Mouse (Mus musculus) adrenal gland, postnatal 4 days (tissue): ENCODE measurements around the gene Fam107b. TPM values are rescaled to one million over a fixed set of nuclear protein-coding genes. Genes with fewer than 3 reads are reported as not detected.
A peak's percentile ranks its signal among the peaks of the same experiment; 100 is the strongest.

Experiments
- DNase-seq, 2 experiments: peaks; one replicate each; pipeline ENCODE4 v3.0.0; 2021 to 2022; ENCODE audit warnings: low spot score in 2 of 2, mixed read lengths in 2 of 2
- total RNA-seq, 2 experiments: library from RNA; stranded (reverse); gene quantifications; 2 replicates each; pipeline ENCODE4 v1.2.3; 2021

The Fam107b gene
- total RNA-seq, 2 experiments from 2014 or later = 23.6 to 36.7 TPM

DNA sequence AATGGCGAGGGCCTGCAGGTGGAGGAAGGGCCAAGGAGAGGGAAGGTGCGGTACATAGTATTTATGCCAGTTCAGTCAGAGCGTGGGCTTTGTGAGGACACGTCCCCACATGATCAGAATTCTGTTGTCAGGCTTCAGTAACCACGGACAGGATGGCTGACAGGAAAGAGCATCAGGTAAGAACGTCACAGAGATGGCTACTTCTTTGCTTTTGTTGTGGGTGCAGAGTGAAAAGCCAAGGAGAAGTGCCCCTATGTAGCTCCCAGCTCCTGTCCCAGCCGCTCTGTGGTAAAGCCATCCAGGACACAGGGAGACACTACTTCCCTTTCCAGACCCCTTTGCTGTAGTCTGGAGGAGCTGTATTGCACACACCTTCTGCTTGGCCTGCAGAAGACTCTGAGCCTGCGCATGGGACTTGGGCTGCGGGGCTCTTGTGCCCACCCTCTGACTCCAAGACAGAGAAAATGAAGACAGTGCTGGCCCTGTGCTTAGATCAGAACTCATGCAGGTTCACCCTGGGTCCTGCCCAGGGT, 199.6 kb downstream of the Fam107b start:
- DNase-seq = no peak

DNA sequence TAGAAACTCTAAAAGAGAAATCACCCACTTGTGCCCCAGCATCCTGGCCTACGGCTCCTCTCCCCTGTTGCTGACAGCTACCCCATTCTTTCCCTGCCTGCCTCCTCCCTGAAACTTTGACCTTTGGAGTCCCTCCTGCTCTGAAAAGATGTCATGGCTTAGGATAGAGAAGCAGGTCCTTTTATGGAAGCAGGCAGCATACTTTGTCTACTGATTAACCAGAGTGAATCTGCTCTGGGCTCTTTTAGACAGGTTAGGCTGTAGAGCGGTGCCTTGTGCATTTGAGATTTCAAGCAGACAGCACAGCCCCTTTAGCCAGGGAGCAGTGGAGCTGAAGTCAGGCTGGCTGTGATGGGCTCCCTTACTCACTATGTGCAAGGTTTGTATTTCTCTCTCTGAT, 200.1 kb downstream of the Fam107b start:
- no peak for DNase-seq

DNA sequence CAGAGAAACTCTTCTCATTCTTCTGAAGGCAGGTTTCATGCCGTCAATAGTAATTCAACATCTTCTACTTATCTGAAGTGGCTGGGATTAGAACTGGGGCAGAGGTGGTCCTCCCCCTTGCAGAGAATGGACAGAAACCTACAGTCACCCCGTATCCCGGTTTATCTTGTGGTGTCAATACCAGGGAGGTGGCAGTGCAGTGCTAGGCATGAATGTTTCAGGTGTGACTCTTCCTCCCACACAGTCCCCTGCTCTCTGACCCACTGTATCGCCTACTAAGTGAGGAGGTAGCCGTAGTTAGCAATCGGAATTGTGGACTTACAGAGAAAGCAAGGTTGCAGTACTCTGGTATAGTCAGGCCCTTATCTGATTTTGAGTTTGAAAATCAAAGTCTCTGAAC, 201.2 kb downstream of the Fam107b start:
- no peak for DNase-seq

DNA sequence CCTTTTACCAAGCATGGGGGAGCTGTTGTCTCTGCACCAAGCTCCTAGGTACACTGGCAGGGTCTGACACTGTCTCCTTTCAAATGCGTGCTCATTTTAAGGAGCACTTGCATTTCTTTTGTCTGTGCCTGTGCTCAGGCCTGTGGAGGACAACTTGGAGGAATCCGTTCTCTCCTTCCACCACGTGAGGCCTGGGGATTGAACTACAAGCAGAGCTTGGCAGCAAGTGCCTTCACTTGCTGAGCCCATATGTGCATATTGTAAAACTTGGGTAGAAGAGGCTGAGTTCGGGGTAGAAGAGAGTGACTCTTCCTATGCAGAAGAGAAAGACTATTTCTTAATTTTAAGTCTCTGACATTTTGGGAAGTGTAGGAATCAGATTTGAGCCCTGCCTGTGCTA, 202.8 kb downstream of the Fam107b start:
- no peak for DNase-seq

DNA sequence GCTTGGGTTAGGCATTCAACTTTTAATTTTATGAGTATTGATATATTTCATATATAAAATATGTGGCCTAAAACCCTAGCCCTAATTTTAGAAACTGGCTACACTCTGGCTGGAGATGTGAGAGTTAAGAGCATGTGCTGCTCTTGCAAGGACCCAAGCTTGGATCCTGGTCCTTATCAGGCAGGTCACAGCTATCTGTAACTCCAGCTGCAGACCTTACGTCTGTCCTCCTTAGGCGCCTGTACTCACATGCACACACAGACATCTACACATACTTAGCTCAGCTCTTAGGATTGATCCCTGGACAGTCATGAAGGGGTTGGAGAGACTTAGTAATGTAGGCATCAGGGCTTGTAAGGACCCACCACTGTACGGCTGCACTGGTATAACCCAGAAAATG, 205.3 kb downstream of the Fam107b start:
- DNase-seq = no peak

DNA sequence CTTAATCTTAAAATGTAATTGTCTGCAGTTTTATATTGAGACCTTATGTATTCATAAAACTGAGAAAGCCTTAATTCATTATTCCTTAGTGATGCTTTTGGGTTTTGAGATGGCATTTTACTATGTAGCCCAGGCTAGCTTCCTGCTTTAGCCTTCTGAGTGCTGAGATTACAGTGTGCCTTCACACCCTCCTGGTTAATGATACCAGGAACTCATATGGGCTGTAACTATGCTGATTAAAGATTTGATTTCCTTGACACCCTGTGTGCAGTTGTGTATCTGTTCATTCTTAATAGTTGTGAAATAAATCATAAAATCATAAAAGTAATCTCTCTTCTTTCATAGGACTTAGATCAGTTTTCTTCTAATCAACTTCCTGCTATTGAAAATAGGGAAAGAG, 205.8 kb downstream of the Fam107b start:
- no peak for DNase-seq

DNA sequence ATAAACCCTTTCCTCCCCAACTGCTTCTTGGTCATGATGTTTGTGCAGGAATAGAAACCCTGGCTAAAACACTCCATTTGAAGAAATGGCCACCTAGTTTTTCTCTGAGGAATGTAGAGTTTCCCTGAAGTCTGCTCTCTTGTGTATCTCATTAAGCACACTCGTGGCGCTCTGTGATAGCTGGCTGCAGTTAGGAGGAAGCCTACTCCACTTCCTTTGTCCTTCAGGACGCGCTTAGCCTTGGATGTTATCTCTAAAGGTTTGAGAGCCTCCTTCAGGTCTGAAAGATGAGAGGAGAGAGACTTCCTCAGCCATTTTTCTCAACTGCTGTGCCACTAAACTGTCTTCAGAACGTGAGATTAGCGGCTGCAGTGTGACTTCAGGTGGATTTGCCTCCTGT, 207.4 kb downstream of the Fam107b start:
- no peak for DNase-seq

DNA sequence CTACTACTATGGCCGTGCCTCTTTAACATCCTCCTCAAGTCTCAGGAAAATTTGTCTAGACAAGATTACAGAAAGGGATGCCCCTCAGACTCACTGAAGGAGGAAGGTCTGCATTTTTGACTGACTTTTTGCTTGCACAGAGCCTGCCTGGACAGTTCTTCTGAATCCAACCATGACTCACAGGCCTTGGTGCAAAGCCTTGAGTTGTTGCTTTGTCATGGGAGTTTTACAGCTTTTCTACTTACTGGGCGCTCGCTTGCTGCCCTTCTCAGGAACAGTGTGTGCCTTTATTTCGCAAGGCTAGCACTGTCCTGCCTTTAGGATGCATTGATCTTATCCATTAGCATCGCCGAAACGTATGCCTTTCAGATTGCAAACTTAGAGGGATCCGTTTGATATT, 215.3 kb downstream of the Fam107b start:
- peak in 1 of 2 experiments; percentile 15 for DNase-seq

DNA sequence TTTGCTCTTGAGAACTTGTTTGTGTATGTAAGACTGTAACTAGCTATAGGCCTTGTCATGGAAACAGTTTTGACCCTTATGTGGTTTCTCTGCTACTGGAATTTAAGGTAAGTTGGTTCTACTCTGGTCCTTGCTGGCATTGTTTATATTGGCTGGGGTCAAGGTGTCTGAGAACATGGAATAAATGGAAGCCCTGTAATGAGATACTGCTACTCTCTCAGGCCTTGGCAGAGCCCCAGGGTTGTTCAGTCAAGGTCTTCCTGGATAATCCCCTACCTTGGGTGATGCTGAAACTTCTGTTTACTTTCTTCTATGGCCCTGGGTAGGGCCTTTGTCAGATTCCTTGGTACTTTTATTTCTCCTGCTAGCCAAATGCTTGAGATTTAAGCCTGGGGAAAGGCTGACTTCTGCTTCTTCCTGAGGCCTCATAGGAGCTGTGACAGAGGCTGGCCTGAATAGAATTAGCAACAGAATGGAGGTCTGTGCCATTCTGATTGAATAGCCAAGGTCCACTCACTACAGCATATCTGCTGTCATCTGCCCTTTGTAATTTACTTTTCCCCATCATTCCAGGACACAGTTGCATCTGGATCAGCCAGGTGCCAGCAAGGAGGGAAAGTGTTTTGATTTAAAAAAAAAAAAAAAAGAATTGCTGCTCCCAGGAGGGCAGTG, 217.6 kb downstream of the Fam107b start:
- peak in 1 of 2 experiments; percentile 21 for DNase-seq

DNA sequence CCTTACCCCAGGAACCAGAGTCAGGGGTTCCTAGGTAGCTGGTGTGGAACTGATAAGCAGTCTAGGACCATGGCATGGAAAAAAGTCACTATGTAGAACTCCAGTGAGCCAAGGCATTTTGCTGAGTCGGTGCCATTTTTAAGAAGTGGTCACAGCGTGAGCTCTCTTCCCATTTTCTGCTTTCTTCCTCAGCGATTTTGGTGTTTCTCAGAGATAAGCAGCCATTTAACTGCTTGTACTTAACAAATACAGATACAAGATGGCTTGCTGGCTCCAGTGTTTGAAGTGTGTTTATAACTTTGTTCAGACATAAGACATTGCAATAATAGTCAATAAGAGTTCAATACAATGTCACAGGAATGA, 218.1 kb downstream of the Fam107b start:
- DNase-seq = no peak

DNA sequence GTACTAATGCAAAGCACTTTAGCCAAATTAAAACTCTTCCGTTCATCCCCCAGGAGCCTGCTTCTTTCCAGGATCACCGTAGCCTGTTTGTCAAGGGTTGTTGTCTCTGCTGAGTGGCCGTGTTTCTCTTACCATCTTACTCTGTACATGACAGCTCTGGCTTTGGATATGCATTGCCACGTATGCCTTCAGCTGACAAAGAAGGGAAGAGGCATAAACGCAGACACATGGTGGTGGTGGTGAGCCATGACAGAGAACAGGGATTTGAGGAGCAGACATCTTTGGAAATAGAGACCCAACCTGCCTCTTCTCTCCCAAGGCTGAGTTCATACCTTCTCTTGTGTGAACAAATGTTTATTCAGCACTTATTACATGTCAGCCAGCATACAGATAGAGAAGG, 226.3 kb downstream of the Fam107b start:
- DNase-seq = no peak

DNA sequence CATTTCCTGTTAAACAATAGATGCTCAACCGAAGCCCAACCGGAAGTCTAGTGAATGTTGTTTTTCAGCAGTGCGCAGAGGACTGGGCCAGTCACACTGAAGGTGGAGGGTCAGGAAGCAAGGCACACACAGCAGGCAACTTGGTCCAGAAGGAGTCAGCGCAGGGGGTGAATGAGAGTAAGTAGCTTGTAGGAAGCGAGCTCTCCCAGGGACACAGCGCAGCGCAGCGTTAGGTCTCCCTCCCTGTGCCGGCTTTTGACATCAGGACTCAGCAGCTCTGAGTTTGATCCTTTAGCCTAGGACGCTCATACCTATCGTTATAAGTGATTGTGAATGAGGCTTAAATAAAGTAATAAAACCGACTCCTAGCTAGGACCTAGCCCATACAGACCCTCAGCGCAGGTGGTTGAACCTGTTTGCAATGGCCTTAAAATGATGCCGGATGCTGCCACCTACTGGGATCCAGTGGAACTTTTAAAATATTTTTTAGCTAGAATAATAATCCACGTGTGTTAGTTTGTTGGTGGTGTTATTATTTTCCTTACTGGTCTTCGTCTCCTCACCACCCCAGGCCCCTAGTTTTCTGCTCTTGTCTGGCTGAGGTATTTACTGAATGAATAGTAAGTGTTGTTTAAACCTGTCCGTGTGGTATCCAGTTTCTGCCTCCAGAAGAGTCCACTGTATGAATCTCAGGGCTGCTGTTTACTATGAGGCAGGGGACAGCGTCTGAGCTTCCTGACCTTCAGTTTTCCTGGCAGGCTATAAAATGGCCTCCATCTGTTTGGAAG, 229.7 kb downstream of the Fam107b start:
- no peak for DNase-seq

DNA sequence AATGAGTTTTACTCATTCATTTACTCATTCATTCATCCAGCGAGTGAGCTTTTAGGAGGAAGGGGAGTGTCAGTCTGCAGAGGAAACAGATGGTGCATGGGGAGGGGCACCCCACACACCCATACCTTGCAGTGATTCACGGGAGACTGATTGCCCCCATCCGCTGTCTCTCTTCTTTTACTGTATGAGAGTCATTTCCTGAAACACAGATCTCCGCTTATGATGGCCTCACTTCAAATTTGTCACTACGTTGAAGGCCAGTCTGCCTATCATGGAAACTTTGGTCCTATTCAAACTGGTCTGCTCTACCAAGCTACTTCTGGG, 230.2 kb downstream of the Fam107b start:
- DNase-seq = no peak

DNA sequence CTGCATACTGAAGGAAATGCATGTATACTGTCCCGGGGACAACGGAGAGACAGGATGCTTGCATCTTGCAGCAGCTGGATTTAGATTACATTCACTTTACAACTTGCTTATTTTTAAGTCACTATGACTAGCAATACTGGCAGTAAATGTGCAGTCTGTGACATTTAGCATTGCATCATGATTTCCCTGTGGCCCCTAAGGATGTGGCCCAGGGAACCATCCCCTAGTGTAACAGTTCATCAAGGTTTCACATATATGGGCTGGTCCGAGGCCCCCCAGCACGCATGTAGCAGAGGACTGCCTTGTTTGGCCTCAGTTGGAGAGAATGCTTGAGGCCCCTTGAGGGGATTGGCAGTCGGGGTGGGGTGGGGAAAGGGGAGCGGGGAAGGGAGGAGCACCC, 235.5 kb downstream of the Fam107b start:
- DNase-seq = no peak

DNA sequence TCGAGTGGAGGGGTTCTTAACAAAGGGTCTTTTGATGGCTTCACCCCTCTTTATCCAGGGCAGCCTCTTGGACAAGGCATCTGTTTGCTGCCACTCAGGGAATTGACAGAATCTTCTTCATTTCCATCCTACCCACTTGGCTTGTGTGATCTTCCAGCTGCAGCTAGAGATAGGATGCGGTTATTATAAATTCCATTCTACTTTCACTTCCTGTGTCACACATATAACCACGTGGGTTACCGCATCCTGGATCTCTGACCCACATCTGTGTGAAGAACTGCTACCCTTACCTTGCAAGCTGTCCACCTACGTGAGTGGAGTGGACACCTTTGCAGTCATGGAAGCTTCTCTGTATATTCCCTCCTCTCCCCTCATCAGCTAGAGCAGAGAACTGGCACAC, 240.0 kb downstream of the Fam107b start:
- no peak for DNase-seq

DNA sequence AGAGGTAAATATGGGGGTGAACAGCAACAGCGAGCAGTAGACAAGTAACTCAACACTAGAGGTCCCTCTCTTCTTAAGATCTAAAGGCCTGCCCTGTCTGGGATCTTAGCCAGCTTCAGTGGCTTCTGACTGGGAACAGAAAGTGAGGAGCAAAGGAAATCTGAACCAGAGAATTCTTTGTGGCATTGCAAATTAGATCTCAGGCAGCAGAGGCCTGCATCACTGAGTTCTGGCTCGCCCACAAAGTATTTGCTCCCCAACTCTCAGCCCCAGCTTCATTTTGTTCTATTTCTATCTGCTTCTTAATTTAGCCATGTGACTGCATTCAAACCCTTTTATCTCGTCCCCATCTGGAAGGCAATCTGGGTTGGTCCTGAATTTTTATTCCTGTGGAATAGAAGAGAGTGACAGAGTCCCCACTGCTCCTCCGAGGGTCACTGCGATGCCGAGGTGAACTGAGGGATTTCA, 245.9 kb downstream of the Fam107b start:
- no peak for DNase-seq

DNA sequence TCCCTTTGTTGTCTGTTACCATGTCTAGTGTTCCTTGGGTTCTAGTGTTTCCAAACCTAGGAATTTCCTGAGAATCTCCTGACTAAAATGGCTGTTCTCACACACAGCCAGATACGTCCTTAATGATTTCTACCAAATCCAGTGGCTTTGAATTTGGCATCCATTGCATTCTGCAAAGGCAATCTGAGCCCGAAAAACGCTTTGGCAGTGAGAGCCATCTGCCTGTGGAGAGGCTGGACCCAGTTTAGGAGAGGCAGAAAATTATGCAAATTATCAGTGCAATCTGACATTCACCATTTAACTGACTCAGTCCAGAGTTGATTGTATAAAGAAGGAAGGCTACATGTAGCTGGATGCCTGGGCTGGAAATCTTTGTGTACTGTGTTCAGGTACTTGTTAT, 247.3 kb downstream of the Fam107b start:
- no peak for DNase-seq

DNA sequence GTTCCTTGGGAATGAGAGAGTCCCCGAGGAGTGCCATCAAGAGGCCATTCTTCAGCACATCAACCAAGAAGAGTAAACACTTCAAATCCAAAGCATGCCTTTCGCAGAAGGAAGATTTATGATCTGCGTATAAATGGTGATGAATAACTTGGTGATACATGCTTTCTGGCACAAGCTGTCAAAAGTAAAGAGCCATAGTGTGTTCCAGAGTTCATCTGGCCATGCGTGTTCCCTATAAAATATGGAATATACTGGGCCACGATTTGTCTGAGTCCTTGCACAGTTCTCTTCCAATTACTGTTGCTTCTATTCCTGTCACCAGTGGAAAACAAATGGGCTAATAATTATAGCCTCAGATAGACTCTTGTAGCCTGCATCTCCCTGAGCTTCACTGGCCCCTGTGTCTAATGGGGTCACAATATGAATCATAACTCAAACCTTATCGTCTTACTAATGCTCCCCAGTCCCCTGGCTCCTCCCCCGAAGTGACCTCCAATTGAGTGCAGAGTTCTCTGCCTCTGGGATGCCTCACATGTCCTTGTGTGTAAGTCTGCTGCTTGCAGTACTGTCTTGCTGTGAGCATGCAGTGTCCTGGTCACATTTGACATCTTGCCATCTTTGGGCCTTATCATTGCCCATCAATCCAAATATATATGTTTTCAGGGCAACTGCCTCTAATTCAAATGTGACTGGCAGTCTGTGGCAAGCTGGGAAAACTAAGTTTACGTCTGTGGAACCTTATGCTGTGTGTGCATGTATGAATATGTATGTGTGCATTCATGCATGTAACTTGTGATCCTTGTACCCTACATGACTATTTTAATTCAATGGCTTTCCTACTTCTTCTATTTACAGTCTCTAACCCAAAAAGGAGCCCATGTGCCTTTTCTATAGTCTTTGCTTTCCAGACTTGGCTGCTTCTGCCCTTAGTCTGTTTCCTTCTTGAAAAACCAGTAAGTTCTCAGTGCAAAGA, 252.5 kb downstream of the Fam107b start:
- no peak for DNase-seq
